Mouse (Mus musculus) heart, postnatal 0 days (tissue): ENCODE measurements around the gene Vangl1. TPM values are rescaled to one million over a fixed set of nuclear protein-coding genes. Genes with fewer than 3 reads are reported as not detected.

ENCODE experiments used
- ATAC-seq: fragments of 200-750 bp; cut with Nextera tagmentation; 2 replicates; pipeline ENCODE4 v1.8.0; 2017; ENCODE audit warnings: low read depth, moderate number of reproducible peaks, moderate library complexity; ENCODE audit not compliant: insufficient read depth
- DNase-seq: peaks from one replicate; pipeline ENCODE4 v3.0.0-alpha.2; 2016; ENCODE audit warnings: low spot score
- H3K27ac ChIP-seq: fragments of 300-500 bp; sonication (generic); 2 replicates; pipeline ENCODE4 v1.5.1; 2014; ENCODE audit warnings: low read depth, mild to moderate bottlenecking
- H3K27me3 ChIP-seq: fragments of 300-500 bp; sonication (generic); 2 replicates; pipeline ENCODE4 v1.6.1; 2014; ENCODE audit warnings: low read length, mixed read lengths; ENCODE audit not compliant: control insufficient read depth, insufficient read depth
- H3K36me3 ChIP-seq: fragments of 300-500 bp; sonication (generic); replicated peaks from 2 replicates; pipeline ENCODE4 v1.6.1; 2014; ENCODE audit warnings: low read length, mixed read lengths; ENCODE audit not compliant: control insufficient read depth, insufficient read depth
- H3K4me1 ChIP-seq: fragments of 300-500 bp; sonication (generic); 2 replicates; pipeline ENCODE4 v1.6.1; 2014; ENCODE audit warnings: antibody characterized with exemption; ENCODE audit not compliant: control insufficient read depth, insufficient read depth
- H3K4me2 ChIP-seq: fragments of 300-500 bp; sonication (generic); 2 replicates; pipeline ENCODE4 v1.6.1; 2014; ENCODE audit warnings: low read depth, mild to moderate bottlenecking, low read length, moderate library complexity
- H3K4me3 ChIP-seq: fragments of 300-500 bp; sonication (generic); 2 replicates; pipeline ENCODE4 v1.5.1; 2014; ENCODE audit warnings: low read depth, low read length
- H3K9ac ChIP-seq: fragments of 300-500 bp; sonication (generic); replicated peaks from 2 replicates; pipeline ENCODE4 v1.6.1; 2014; ENCODE audit warnings: low read depth, low read length, mixed read lengths
- H3K9me3 ChIP-seq: fragments of 300-500 bp; sonication (generic); replicated peaks from 2 replicates; pipeline ENCODE4 v1.6.1; 2016; ENCODE audit warnings: low read length; ENCODE audit not compliant: control insufficient read depth
- CTCF ChIP-seq: IDR thresholded peaks from 2 replicates; pipeline ENCODE4 v1.5.1; 2016; ENCODE audit warnings: antibody characterized with exemption, control low read depth, low read depth
- EP300 ChIP-seq: IDR thresholded peaks from 2 replicates; pipeline ENCODE4 v1.6.1; 2016; ENCODE audit warnings: antibody characterized with exemption, low read depth
- WGBS: fragments of 180-500 bp; shearing (Covaris S2); extraction: QIAGEN DNeasy Blood & Tissue Kit; methylation state at CpG from one replicate; pipeline ENCODE4 v1.1.7; 2014; 5-methylcytosine and 5-hydroxymethylcytosine counted together
- polyA plus RNA-seq: library from polyadenylated mRNA; unstranded; fragments of >200 nt; fragmentation: Nextera tagmentation; extraction: Ambion mirVana; gene quantifications from 2 replicates; pipeline ENCODE4 v1.2.1, GENCODE M21; 2015
- total RNA-seq: library from RNA; depleted of rRNA; stranded (reverse); fragments of >200 nt; gene quantifications from 2 replicates; pipeline ENCODE4 v1.2.3, GENCODE M21; 2014; ENCODE audit warnings: low replicate concordance

Vangl1 gene
- total and polyA plus RNA-seq, 2 experiments from 2014 or later: 12.4 to 37.5 TPM

DNA sequence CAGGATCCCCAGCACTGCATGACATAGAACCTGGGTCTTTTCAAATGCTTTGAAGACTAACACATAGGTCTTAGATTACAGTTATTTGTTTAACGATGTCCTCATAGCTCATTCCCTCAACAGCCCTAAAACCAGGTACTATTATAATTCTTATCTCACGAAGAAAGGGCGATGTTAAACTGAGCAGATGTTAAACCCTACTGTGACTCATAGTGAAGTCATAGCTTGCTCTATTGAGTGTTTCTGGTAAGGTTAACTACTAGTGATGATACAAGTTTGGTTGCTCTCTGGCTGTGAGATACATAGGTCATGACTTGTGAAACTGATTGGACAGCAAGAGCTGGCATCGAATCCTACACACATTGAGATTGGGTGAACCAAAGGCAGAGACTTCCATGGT, 61.5 kb downstream of the Vangl1 start:
- Histone ChIP-seq H3K4me3 (no peak overlapping the region), H3K4me2 (no peak overlapping the region), H3K27me3 (no peaks in the 10 kb centered on the region), H3K4me1 (no peaks in the 10 kb centered on the region; the same call in 1 of the 2 replicates), H3K9me3 (no peaks in the 10 kb centered on the region), H3K9ac (no peak overlapping the region), H3K36me3 (peaks cover 60% of the 10 kb centered on the region), H3K27ac (no peak overlapping the region)
- 90% methylated on average over 4 of the region's 4 CpGs for WGBS
- TF ChIP-seq CTCF: no peak
- no peak for TF ChIP-seq EP300
- ATAC-seq (no peak), DNase-seq (no peak)

GRCm38 (mm10) chr3:102141893-102142292, 62.6 kb downstream of the Vangl1 start:
- H3K9ac ChIP-seq: no peak overlapping the region
- H3K27me3 ChIP-seq: no peaks in the 10 kb centered on the region
- no peak overlapping the region for H3K4me3 ChIP-seq
- H3K4me1 ChIP-seq: no peaks in the 10 kb centered on the region; the same call in 1 of the 2 replicates
- DNase-seq: no peak
- no peak for TF ChIP-seq CTCF
- TF ChIP-seq EP300: no peak
- no peak overlapping the region for H3K4me2 ChIP-seq
- ATAC-seq: no peak
- no peak overlapping the region for H3K27ac ChIP-seq
- peaks cover 61% of the 10 kb centered on the region for H3K36me3 ChIP-seq
- no peaks in the 10 kb centered on the region for H3K9me3 ChIP-seq
- 70% methylated on average over 6 of the region's 6 CpGs for WGBS

DNA sequence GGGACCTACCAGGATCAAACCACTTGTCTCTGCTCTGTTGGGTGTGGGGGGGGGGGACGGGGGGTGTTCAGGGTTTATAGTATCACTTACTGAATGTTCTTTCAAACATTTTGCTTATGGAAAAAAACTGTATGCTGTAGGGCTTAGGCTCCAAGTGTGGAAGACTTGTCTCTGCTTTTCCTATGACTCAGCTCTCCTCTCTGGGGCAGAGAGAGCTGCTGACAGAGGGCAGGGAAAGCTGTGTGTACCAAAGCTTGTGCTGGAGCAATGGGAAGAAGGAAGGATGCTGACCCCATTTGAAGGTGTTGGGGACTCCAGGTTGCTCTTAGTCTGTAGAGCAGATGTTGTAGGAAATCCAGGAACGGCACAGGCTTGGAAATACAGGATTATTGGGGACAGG, 63.0 kb downstream of the Vangl1 start:
- DNase-seq (no peak), ATAC-seq (no peak)
- Histone ChIP-seq H3K9ac (no peak overlapping the region), H3K36me3 (peaks cover 56% of the 10 kb centered on the region), H3K27ac (no peak overlapping the region), H3K27me3 (no peaks in the 10 kb centered on the region), H3K4me2 (no peak overlapping the region), H3K9me3 (no peaks in the 10 kb centered on the region), H3K4me3 (no peak overlapping the region), H3K4me1 (no peaks in the 10 kb centered on the region; the same call in 1 of the 2 replicates)
- WGBS: 78% methylated on average over 2 of the region's 2 CpGs
- TF ChIP-seq CTCF (no peak), EP300 (no peak)

DNA sequence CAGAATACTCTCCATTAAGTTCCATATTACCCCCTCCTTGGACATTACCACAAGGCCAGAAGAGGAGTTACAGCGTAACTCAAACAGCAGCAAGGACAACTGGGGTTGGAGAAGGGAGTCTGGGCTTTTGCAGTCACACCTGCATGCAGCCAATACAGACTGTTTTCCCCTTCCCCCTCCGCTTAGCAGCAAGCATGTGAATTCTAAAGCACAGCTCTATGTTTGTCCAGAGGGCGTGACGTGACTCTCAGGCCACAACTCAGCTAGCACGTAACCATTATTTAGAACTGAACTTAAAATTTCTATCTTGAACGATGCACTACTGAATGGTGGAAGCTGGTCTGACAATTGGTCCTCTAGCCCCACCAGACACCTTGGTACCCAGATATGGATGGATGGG, 63.9 kb downstream of the Vangl1 start:
- ATAC-seq (no peak), DNase-seq (no peak)
- Histone ChIP-seq H3K27ac (no peak overlapping the region), H3K4me2 (no peak overlapping the region), H3K4me1 (no peaks in the 10 kb centered on the region; the same call in 1 of the 2 replicates), H3K9ac (no peak overlapping the region), H3K9me3 (no peaks in the 10 kb centered on the region), H3K36me3 (peaks cover 51% of the 10 kb centered on the region), H3K4me3 (no peak overlapping the region), H3K27me3 (no peaks in the 10 kb centered on the region)
- TF ChIP-seq CTCF (no peak), EP300 (no peak)
- WGBS: 89% methylated on average over 6 of the region's 6 CpGs

DNA sequence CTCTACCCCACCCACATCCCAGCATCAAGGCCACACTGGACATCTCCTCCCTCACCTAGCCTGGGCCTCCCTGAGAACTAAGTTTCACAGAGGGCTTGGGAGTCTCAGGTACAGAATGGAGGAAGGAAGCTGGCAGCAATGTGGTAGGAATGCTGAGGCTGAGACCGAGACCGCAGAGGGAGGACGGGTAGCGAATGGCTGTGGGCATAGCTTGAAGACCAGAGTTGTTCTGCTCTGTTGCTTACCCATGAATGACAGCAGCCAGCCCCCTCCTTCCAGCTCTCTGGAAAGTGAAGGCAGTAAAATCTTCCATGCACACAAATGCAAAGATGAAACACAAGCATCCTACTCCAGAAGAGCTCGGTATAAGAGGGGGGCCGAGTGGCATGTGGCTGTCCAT, 65.6 kb downstream of the Vangl1 start:
- Histone ChIP-seq H3K27ac (no peak overlapping the region), H3K4me1 (no peaks in the 10 kb centered on the region; the same call in 1 of the 2 replicates), H3K36me3 (peaks cover 47% of the 10 kb centered on the region), H3K4me3 (no peak overlapping the region), H3K4me2 (no peak overlapping the region), H3K27me3 (no peaks in the 10 kb centered on the region), H3K9ac (no peak overlapping the region), H3K9me3 (no peaks in the 10 kb centered on the region)
- no peak for DNase-seq
- no peak for ATAC-seq
- 88% methylated on average over 6 of the region's 6 CpGs for WGBS
- TF ChIP-seq CTCF (no peak), EP300 (no peak)

GRCm38 (mm10) chr3:102137158-102137557, 67.3 kb downstream of the Vangl1 start:
- 76% methylated on average over 10 of the region's 10 CpGs for WGBS
- no peak overlapping the region for H3K9ac ChIP-seq
- TF ChIP-seq EP300 (no peak), CTCF (no peak)
- ATAC-seq (no peak), DNase-seq (no peak)
- H3K4me2 ChIP-seq: no peak overlapping the region
- H3K27ac ChIP-seq: no peak overlapping the region
- no peaks in the 10 kb centered on the region for H3K4me1 ChIP-seq
- H3K4me3 ChIP-seq: no peak overlapping the region
- no peaks in the 10 kb centered on the region for H3K9me3 ChIP-seq
- H3K27me3 ChIP-seq: no peaks in the 10 kb centered on the region
- peaks cover 53% of the 10 kb centered on the region for H3K36me3 ChIP-seq
